11 mouse cellular contexts compared by ENCODE assay signal in the genomic region with DNA sequence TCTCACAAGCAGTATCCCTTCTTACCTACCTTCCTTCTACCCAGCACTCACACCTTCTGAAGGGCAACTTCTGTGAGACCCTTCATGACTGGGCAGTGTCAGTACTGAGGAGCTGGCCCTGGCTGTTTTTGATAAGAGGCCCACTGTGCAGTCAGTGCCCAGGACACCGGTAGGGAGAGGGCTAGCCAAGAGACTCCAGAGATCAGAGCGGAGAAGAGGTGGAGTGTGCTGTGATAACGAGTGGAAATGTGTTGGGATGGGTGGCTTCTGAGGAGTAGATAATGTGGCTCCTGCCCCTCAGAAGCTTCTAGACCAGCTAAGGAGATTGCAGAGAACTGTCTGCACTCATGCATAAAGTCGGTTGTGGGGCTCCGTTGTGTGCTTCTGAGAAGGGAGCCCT. TPM values are rescaled to one million over a fixed set of nuclear protein-coding genes. Genes with fewer than 3 reads are reported as not detected.
DNase-seq lines count a peak whose midpoint lies in the region; ATAC-seq and TF ChIP-seq lines count a peak whose summit lies in the region.
"Had no signal": no experiment of that assay in that cellular context is flagged by ENCODE, and none has a peak within 500 bp of the region (broad histone marks: within the 10 kb centered on the region; RNA-seq: fewer than 3 reads in every experiment).

No protein-coding gene starts in this region.

- peaks cover 78% of the 10 kb centered on the region for H3K4me1 ChIP-seq in heart, embryonic 10.5 days
- peaks cover 66% of the 10 kb centered on the region for H3K4me1 ChIP-seq in midbrain, embryonic 10.5 days
- H3K4me1 ChIP-seq in midbrain, embryonic 16.5 days (ENCODE audit: control insufficient read depth, insufficient read depth, low read length), result peaks cover 57% of the 10 kb centered on the region
- H3K4me1 ChIP-seq in midbrain, postnatal 0 days (ENCODE audit: insufficient read depth, low read length), result peaks cover 27% of the 10 kb centered on the region

- peaks cover 29% of the 10 kb centered on the region for H3K36me3 ChIP-seq in heart, embryonic 10.5 days
- peaks cover 33% of the 10 kb centered on the region for H3K36me3 ChIP-seq in midbrain, embryonic 10.5 days
- H3K36me3 ChIP-seq in midbrain, embryonic 16.5 days (ENCODE audit: control insufficient read depth, insufficient read depth, low read length), result peaks cover 12% of the 10 kb centered on the region
- peaks cover 14% of the 10 kb centered on the region for H3K36me3 ChIP-seq in midbrain, postnatal 0 days (ENCODE audit: insufficient read depth, low read length)

- no peaks in the 10 kb centered on the region for H3K27me3 ChIP-seq in heart, embryonic 10.5 days (ENCODE audit: insufficient read depth, poor library complexity, severe bottlenecking)
- no peaks in the 10 kb centered on the region for H3K27me3 ChIP-seq in midbrain, embryonic 10.5 days (ENCODE audit: low read depth, poor library complexity, severe bottlenecking)
- no peaks in the 10 kb centered on the region for H3K27me3 ChIP-seq in midbrain, embryonic 16.5 days (ENCODE audit: control insufficient read depth, insufficient read depth, low read depth, low read length)
- no peaks in the 10 kb centered on the region for H3K27me3 ChIP-seq in midbrain, postnatal 0 days (ENCODE audit: insufficient read depth, low read length)
- H3K27me3 ChIP-seq: heart, embryonic 12.5 days; limb, embryonic 13.5 days had no signal

- TF ChIP-seq CTCF in midbrain, postnatal 0 days (IDR thresholded peaks at IDR 0.05), result no peak

- no peak for ATAC-seq in midbrain, embryonic 16.5 days
- ATAC-seq in midbrain, postnatal 0 days (ENCODE audit: low FRiP score), result no peak

- WGBS in heart, embryonic 10.5 days, result 40% methylated on average over 5 of the region's 5 CpGs
- WGBS in midbrain, embryonic 10.5 days, result 88% methylated on average over 5 of the region's 5 CpGs
- 68% methylated on average over 5 of the region's 5 CpGs for WGBS in midbrain, embryonic 16.5 days
- WGBS in midbrain, postnatal 0 days, result 74% methylated on average over 5 of the region's 5 CpGs

- peak overlapping the region; percentile 10 for H3K27ac ChIP-seq in heart, embryonic 10.5 days
- H3K27ac ChIP-seq in midbrain, embryonic 10.5 days (replicated peaks), result no peak overlapping the region
- no peak overlapping the region for H3K27ac ChIP-seq in midbrain, embryonic 16.5 days (ENCODE audit: low read length)
- H3K27ac ChIP-seq in midbrain, postnatal 0 days (ENCODE audit: low read depth, low read length), result no peak overlapping the region
- H3K27ac ChIP-seq: limb, embryonic 13.5 days had no signal

- no peaks in the 10 kb centered on the region for H3K9me3 ChIP-seq in heart, embryonic 10.5 days
- H3K9me3 ChIP-seq in midbrain, embryonic 10.5 days (replicated peaks), result no peaks in the 10 kb centered on the region
- H3K9me3 ChIP-seq in midbrain, embryonic 16.5 days (replicated peaks; ENCODE audit: control insufficient read depth, low read length, poor library complexity, severe bottlenecking), result no peaks in the 10 kb centered on the region
- no peaks in the 10 kb centered on the region for H3K9me3 ChIP-seq in midbrain, postnatal 0 days (ENCODE audit: low read length)
- H3K9me3 ChIP-seq: heart, embryonic 12.5 days; limb, embryonic 13.5 days had no signal

- H3K4me2 ChIP-seq in midbrain, embryonic 16.5 days (ENCODE audit: low read length), result no peak overlapping the region
- H3K4me2 ChIP-seq in midbrain, postnatal 0 days (ENCODE audit: low read depth, low read length, poor library complexity, severe bottlenecking), result peak overlapping the region; percentile 94; the same call in 1 of the 2 replicates
- H3K4me2 ChIP-seq: heart, embryonic 12.5 days; limb, embryonic 13.5 days had no signal

- no peak overlapping the region for H3K9ac ChIP-seq in midbrain, embryonic 16.5 days (ENCODE audit: low read depth, low read length)
- no peak overlapping the region; the same call in 1 of the 2 replicates for H3K9ac ChIP-seq in midbrain, postnatal 0 days (replicated peaks; ENCODE audit: low read length, poor library complexity, severe bottlenecking)
- H3K9ac ChIP-seq: limb, embryonic 13.5 days had no signal

- DNase-seq in heart, embryonic 10.5 days (ENCODE audit: low spot score), result no peak
- DNase-seq in heart, adult 8-10 months (ENCODE audit: low spot score), result no peak
- no peak for DNase-seq in midbrain, embryonic 10.5 days (ENCODE audit: low spot score)
- peak; percentile 74 for DNase-seq in liver
- no peak for DNase-seq in midbrain, postnatal 0 days (ENCODE audit: low spot score)
- no peak for DNase-seq in testis, postnatal 14 days (ENCODE audit: low spot score)
- DNase-seq in right cerebral cortex, postnatal 36 days (ENCODE audit: low spot score in 2 of 2), result no peak
- DNase-seq: adrenal gland, adult 8-10 months had no signal

- no peak overlapping the region for H3K4me3 ChIP-seq in heart, embryonic 10.5 days
- 0 out of 2 replicates have a peak overlapping the region, but pooled peaks have one; percentile 18 for H3K4me3 ChIP-seq in midbrain, embryonic 10.5 days
- no peak overlapping the region for H3K4me3 ChIP-seq in midbrain, embryonic 16.5 days (ENCODE audit: low read depth, low read length)
- no peak overlapping the region for H3K4me3 ChIP-seq in midbrain, postnatal 0 days (ENCODE audit: low read depth, low read length)
- H3K4me3 ChIP-seq: heart, embryonic 12.5 days; limb, embryonic 13.5 days had no signal

RNA-seq across cellular contexts. Expression of a gene that starts 3.3 kb away (rescaled TPM):
- polyA plus RNA-seq in heart, embryonic 10.5 days (2016; fragmentation: Nextera tagmentation; extraction: Ambion mirVana), result 29.5 and 36.7 TPM in 2 replicates
- 10 to 100 TPM; 47.3 to 56.4 (median 53.0) TPM for total RNA-seq in heart, adult 8-10 months (2022)
- polyA plus RNA-seq in midbrain, embryonic 10.5 days (2016; fragmentation: Nextera tagmentation; extraction: Ambion mirVana), result 28.3 and 32.9 TPM in 2 replicates
- 52.1 and 53.8 TPM in 2 replicates for polyA plus RNA-seq in midbrain, embryonic 16.5 days (2015; fragmentation: Nextera tagmentation; extraction: Ambion mirVana)
- 81.4 and 85.9 TPM in 2 replicates for total RNA-seq in midbrain, postnatal 0 days (2014; rRNA removed)
- 50.0 and 53.5 TPM in 2 replicates for polyA plus RNA-seq in midbrain, postnatal 0 days (2015; fragmentation: Nextera tagmentation; extraction: Ambion mirVana)

RNA-seq across cellular contexts. Expression of a gene that starts 4.1 kb away (rescaled TPM):
- 101 and 107 TPM in 2 replicates for polyA plus RNA-seq in heart, embryonic 10.5 days (2016; fragmentation: Nextera tagmentation; extraction: Ambion mirVana)
- 10 to 100 TPM; 47.9 to 61.2 (median 49.1) TPM for total RNA-seq in heart, adult 8-10 months (2022)
- polyA plus RNA-seq in midbrain, embryonic 10.5 days (2016; fragmentation: Nextera tagmentation; extraction: Ambion mirVana), result 108 and 137 TPM in 2 replicates
- 185 and 199 TPM in 2 replicates for polyA plus RNA-seq in midbrain, embryonic 16.5 days (2015; fragmentation: Nextera tagmentation; extraction: Ambion mirVana)
- total RNA-seq in midbrain, postnatal 0 days (2014; rRNA removed), result 252 and 291 TPM in 2 replicates
- polyA plus RNA-seq in midbrain, postnatal 0 days (2015; fragmentation: Nextera tagmentation; extraction: Ambion mirVana), result 156 and 165 TPM in 2 replicates

RNA-seq across cellular contexts. Expression of a gene that starts 22.9 kb away (rescaled TPM):
- 8.9 and 9.4 TPM in 2 replicates for polyA plus RNA-seq in heart, embryonic 10.5 days (2016; fragmentation: Nextera tagmentation; extraction: Ambion mirVana)
- 10 to 100 TPM; 13.1 to 16.7 (median 14.8) TPM for total RNA-seq in heart, adult 8-10 months (2022)
- 11.1 and 11.8 TPM in 2 replicates for polyA plus RNA-seq in midbrain, embryonic 10.5 days (2016; fragmentation: Nextera tagmentation; extraction: Ambion mirVana)
- 6.0 and 6.9 TPM in 2 replicates for polyA plus RNA-seq in midbrain, embryonic 16.5 days (2015; fragmentation: Nextera tagmentation; extraction: Ambion mirVana)
- 3.2 and 4.9 TPM in 2 replicates for total RNA-seq in midbrain, postnatal 0 days (2014; rRNA removed)
- 3.9 TPM in 2 replicates for polyA plus RNA-seq in midbrain, postnatal 0 days (2015; fragmentation: Nextera tagmentation; extraction: Ambion mirVana)

RNA-seq across cellular contexts. Expression of a gene that starts 38.7 kb away (rescaled TPM):
- polyA plus RNA-seq in heart, embryonic 10.5 days (2016; fragmentation: Nextera tagmentation; extraction: Ambion mirVana), result 47.0 TPM in 2 replicates
- total RNA-seq in heart, adult 8-10 months (2022), result 10 to 100 TPM; 14.5 to 21.7 (median 17.7) TPM
- polyA plus RNA-seq in midbrain, embryonic 10.5 days (2016; fragmentation: Nextera tagmentation; extraction: Ambion mirVana), result 40.1 and 40.4 TPM in 2 replicates
- 10.1 and 10.7 TPM in 2 replicates for polyA plus RNA-seq in midbrain, embryonic 16.5 days (2015; fragmentation: Nextera tagmentation; extraction: Ambion mirVana)
- total RNA-seq in midbrain, postnatal 0 days (2014; rRNA removed), result 15.2 and 20.1 TPM in 2 replicates
- 8.9 and 9.2 TPM in 2 replicates for polyA plus RNA-seq in midbrain, postnatal 0 days (2015; fragmentation: Nextera tagmentation; extraction: Ambion mirVana)

RNA-seq across cellular contexts. Expression of a gene that starts 55.3 kb away (rescaled TPM):
- polyA plus RNA-seq in heart, embryonic 10.5 days (2016; fragmentation: Nextera tagmentation; extraction: Ambion mirVana), result 5.0 and 7.2 TPM in 2 replicates
- total RNA-seq in heart, adult 8-10 months (2022), result 1 to 10 TPM; 8.0 to 9.5 (median 8.6) TPM
- 1.9 and 2.2 TPM in 2 replicates for polyA plus RNA-seq in midbrain, embryonic 10.5 days (2016; fragmentation: Nextera tagmentation; extraction: Ambion mirVana)
- 2.6 and 3.0 TPM in 2 replicates for polyA plus RNA-seq in midbrain, embryonic 16.5 days (2015; fragmentation: Nextera tagmentation; extraction: Ambion mirVana)
- 86.0 and 107 TPM in 2 replicates for total RNA-seq in midbrain, postnatal 0 days (2014; rRNA removed)
- polyA plus RNA-seq in midbrain, postnatal 0 days (2015; fragmentation: Nextera tagmentation; extraction: Ambion mirVana), result 7.5 and 7.7 TPM in 2 replicates
